Mouse (Mus musculus) small intestine, adult 10 weeks (tissue): Measurements from ENCODE around the gene Odaph. TPM values are rescaled to one million over a fixed set of nuclear protein-coding genes. Genes with fewer than 3 reads are reported as not detected.

ENCODE experiments used
- polyA plus RNA-seq: library from polyadenylated mRNA; stranded (reverse); fragments of 350-450 nt; fragmentation: Illumina TruSeq; extraction: RNeasy Lipid Tissue Mini Kit (QIAGEN cat#74804); gene quantifications from one replicate; pipeline ENCODE4 v1.2.3, GENCODE M21; 2014; ENCODE audit warnings: low replicate concordance

Gene Odaph
- polyA plus RNA-seq: not detected

DNA sequence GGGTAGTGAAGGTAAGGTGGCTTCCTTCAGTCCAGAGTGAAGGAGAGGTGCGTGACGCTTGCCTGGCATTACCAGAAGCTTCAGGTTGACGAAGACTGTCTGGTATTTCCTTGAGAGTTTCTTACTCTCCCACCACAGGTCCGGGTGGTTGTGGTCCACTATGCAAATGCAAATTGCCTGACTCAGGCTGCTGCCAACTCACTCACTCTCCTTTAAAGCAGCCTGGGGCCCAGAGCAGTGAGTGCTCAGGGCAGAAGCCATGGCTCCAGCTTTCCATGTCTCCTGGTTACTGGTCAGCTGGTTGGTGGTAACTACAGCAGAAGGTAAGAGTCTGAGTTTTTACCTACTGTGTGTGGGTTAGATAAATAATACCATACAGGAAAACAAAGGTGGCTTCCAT lies at the start of gene Odaph:
Gene Odaph, plus strand, starts transcription at position 240 of the 400 bp plus-strand sequence.

DNA sequence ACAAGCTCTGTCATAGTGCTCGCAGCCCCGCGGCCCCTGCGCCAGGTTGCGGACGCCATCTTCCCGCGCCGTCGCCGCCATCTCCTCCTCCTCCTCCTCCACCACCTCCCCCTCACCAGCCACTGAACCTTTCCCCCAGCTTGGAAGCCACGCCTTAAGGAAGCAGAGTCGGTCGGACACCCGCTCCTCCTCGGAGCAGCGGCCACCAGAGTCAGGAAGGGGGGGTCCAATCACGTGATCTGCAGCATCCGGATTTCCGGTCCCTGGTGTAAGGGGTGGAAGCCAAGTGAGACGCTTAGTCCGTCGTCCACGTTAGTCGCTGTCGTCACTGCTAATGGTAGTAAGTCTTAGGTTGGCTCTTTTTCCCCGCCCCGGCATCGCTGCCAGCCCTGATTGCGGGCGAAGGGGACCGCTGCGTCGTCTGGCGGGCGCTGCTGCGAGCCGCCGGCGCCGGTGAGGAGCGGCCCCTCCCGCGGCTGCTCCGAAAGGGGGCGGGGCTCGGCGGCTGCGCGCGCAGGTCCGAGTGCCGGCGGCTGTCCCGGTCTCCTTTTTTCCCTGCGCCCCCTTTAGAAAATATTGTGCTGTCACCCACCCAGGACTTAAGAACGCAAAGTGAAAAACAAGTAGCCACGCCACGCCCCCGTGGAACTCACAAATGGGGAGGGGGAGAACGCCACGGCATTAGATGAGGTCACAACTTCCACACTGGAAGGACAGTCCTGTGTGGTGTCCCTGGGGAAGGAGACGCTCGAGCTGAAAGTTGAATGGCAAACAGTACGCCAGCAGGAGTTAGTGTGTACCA lies 24.4 kb upstream of the Odaph start, which contains the start of gene Rchy1:
Gene Rchy1, minus strand, starts transcription at position 430 of the 802 bp plus-strand sequence.

GRCm38 (mm10) chr5:92043783-92044182 lies 56.5 kb downstream of the Odaph start, which contains the start of gene Cdkl2:
Gene Cdkl2 (minus strand): TSS chr5:92043883.

Other genes starting within 250 kb of the Odaph start
- 77.9 TPM for gene Rchy1, start 24.4 kb upstream of the Odaph start, polyA plus RNA-seq
- gene Cdkl2, start 56.4 kb downstream of the Odaph start, polyA plus RNA-seq: 6.9 TPM
- gene G3bp2, start 96.2 kb downstream of the Odaph start, polyA plus RNA-seq: 235 TPM
- 236 TPM for gene Uso1, start 150.5 kb downstream of the Odaph start, polyA plus RNA-seq
- not detected for gene U90926, start 227.9 kb downstream of the Odaph start, polyA plus RNA-seq